Mouse (Mus musculus): ENCODE measurements around the gene Pdpn. TPM values are rescaled to one million over a fixed set of nuclear protein-coding genes. Genes with fewer than 3 reads are reported as not detected.
"Not testable (repeated sequence)": the region's sequence is repeated elsewhere in the genome, so short reads cannot be mapped to it uniquely, and the experiment has no call there.

Gene Pdpn
- 20.0 and 25.8 TPM in 2 replicates for polyA plus RNA-seq (2016; fragmentation: Nextera tagmentation; extraction: Ambion mirVana)

DNA sequence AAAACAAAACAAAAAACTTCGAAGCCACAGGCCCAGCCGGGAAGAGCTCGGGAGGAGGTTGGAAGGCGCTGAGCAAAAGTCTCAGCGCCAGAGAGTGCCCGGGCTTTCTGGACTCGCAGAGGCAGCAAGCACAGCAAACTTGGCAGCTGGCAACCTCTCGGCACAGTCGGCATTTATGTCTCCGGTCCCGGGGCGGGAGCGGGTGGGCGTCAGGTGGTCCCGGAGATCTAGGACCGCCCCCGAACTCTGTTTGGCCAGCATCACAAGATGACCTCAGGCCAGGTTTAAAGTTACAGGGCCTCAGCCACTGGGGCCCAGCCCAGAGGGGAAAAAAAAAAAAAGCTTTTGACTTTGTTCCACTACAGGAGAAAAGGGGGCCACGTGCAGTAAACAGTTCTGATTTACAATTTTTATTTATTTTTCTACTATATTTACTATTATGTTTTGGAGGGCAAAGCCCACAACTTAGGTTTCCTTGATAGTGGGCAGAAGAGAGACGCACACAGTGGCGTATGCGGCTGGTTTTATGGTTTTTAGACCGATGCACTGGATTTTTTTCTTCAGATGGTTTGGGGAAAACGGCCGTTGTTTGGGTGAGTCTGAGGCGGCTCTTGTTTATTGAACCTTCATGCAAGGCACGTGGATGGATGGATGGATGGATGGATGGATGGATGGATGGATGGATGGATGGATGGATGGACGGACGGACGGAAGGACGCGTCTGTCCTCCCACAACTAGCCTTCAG, at the start of gene Pdpn:
Gene Pdpn, minus strand, starts transcription at position 240 of the 746 bp plus-strand sequence.
- WGBS: under 1% methylated on average over 31 of the region's 31 CpGs
- Histone ChIP-seq H3K27me3 (ENCODE audit: low read depth, poor library complexity, severe bottlenecking) (peaks cover 26% of the 10 kb centered on the region), H3K9me3 (replicated peaks) (no peaks in the 10 kb centered on the region)

GRCm38 (mm10) chr4:143348678-143349077, 49.3 kb upstream of the Pdpn start:
- no peaks in the 10 kb centered on the region for H3K36me3 ChIP-seq
- H3K27me3 ChIP-seq (ENCODE audit: low read depth, poor library complexity, severe bottlenecking): peaks cover 65% of the 10 kb centered on the region
- no peak for DNase-seq (ENCODE audit: low spot score)
- no peak overlapping the region for H3K27ac ChIP-seq
- 22% methylated on average over 5 of the region's 5 CpGs for WGBS
- H3K4me3 ChIP-seq: no peak overlapping the region
- H3K9me3 ChIP-seq (replicated peaks): no peaks in the 10 kb centered on the region
- peaks cover 17% of the 10 kb centered on the region for H3K4me1 ChIP-seq

More for the DNA sequence above, at the start of gene Pdpn:
- H3K4me1 ChIP-seq: peaks cover 46% of the 10 kb centered on the region
- H3K4me3 ChIP-seq: peak within 1 kb of the TSS; percentile 62
- H3K27ac ChIP-seq: peak within 1 kb of the TSS; percentile 90
- H3K36me3 ChIP-seq: no peaks in the 10 kb centered on the region
- peak; percentile 86 for DNase-seq (ENCODE audit: low spot score)

GRCm38 (mm10) chr4:143345491-143345890, 46.1 kb upstream of the Pdpn start:
- H3K4me3 ChIP-seq; H3K27ac ChIP-seq; H3K36me3 ChIP-seq; DNase-seq (ENCODE audit: low spot score); H3K9me3 ChIP-seq (replicated peaks): not testable (repeated sequence)
- WGBS: 91% methylated on average over 5 of the region's 5 CpGs
- peaks cover 15% of the 10 kb centered on the region for H3K4me1 ChIP-seq
- peaks cover 37% of the 10 kb centered on the region for H3K27me3 ChIP-seq (ENCODE audit: low read depth, poor library complexity, severe bottlenecking)

DNA sequence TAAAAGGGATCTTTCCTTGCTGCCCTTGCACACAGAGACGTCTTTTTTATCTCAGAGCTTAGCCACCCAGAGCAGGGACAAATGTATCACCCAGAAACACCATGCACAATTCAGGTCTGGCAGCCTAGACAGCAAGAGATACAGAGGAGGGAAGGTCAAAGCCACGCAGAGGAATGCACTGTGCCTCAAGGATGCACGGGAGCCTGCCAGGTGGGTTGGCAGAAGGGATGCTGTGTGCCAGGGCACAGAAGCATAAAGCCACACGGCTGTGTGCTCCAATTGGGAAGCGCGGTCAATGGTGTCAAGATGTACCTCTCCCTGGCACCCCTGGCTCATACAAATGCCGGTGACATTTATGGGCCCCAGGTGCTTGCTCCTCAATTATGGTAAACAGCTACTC, 42.1 kb upstream of the Pdpn start:
- H3K36me3 ChIP-seq: no peaks in the 10 kb centered on the region
- 91% methylated on average over 7 of the region's 7 CpGs for WGBS
- no peaks in the 10 kb centered on the region for H3K27me3 ChIP-seq (ENCODE audit: low read depth, poor library complexity, severe bottlenecking)
- no peaks in the 10 kb centered on the region for H3K4me1 ChIP-seq
- no peaks in the 10 kb centered on the region for H3K9me3 ChIP-seq (replicated peaks)
- no peak overlapping the region for H3K4me3 ChIP-seq
- DNase-seq (ENCODE audit: low spot score): no peak
- no peak overlapping the region for H3K27ac ChIP-seq

GRCm38 (mm10) chr4:143339808-143340207, 40.4 kb upstream of the Pdpn start:
- Histone ChIP-seq H3K27me3 (ENCODE audit: low read depth, poor library complexity, severe bottlenecking) (no peaks in the 10 kb centered on the region), H3K4me3 (no peak overlapping the region)
- 86% methylated on average over 13 of the region's 13 CpGs for WGBS

GRCm38 (mm10) chr4:143336096-143336495, 36.7 kb upstream of the Pdpn start:
- H3K4me1 ChIP-seq: no peaks in the 10 kb centered on the region
- no peaks in the 10 kb centered on the region for H3K27me3 ChIP-seq (ENCODE audit: low read depth, poor library complexity, severe bottlenecking)
- no peak overlapping the region for H3K27ac ChIP-seq
- H3K4me3 ChIP-seq: no peak overlapping the region
- WGBS: 58% methylated on average over 2 of the region's 2 CpGs
- no peak for DNase-seq (ENCODE audit: low spot score)
- no peaks in the 10 kb centered on the region for H3K36me3 ChIP-seq
- no peaks in the 10 kb centered on the region for H3K9me3 ChIP-seq (replicated peaks)

More at GRCm38 (mm10) chr4:143339808-143340207, 40.4 kb upstream of the Pdpn start:
- Histone ChIP-seq H3K27ac (no peak overlapping the region), H3K9me3 (replicated peaks) (no peaks in the 10 kb centered on the region), H3K4me1 (no peaks in the 10 kb centered on the region), H3K36me3 (no peaks in the 10 kb centered on the region)
- DNase-seq (ENCODE audit: low spot score): no peak

- 90% methylated on average over 17 of the region's 17 CpGs for WGBS
- Histone ChIP-seq H3K27ac (no peak overlapping the region), H3K27me3 (ENCODE audit: low read depth, poor library complexity, severe bottlenecking) (no peaks in the 10 kb centered on the region), H3K36me3 (no peaks in the 10 kb centered on the region), H3K4me3 (no peak overlapping the region), H3K9me3 (replicated peaks) (no peaks in the 10 kb centered on the region), H3K4me1 (peaks cover 9% of the 10 kb centered on the region)
- no peak for DNase-seq (ENCODE audit: low spot score)
These were observed 35.6 kb upstream of the Pdpn start for GRCm38 (mm10) chr4:143334995-143335394.

DNA sequence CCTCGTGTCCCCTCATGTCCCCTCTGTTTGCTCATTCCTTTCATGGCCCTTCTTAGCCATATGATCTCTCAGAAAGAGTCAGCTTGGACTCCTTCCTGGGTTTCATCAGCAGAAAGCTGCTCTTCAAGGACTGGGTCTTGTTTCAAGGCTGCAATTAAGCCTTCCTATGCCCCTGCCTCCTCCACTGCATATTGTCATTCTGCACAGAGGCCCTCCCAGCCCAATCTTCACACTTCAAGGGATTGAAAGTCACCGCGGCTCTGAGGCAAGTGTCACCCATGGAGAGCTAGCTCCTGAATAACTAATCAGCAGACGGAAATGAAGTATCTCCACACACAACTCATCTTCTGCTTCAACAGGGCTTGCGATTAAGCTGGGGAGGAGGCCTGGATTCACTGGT, 34.8 kb upstream of the Pdpn start:
- no peaks in the 10 kb centered on the region for H3K36me3 ChIP-seq
- H3K27me3 ChIP-seq (ENCODE audit: low read depth, poor library complexity, severe bottlenecking): no peaks in the 10 kb centered on the region
- no peak overlapping the region for H3K4me3 ChIP-seq
- H3K27ac ChIP-seq: no peak overlapping the region
- no peaks in the 10 kb centered on the region for H3K9me3 ChIP-seq (replicated peaks)
- peaks cover 15% of the 10 kb centered on the region for H3K4me1 ChIP-seq
- WGBS: 43% methylated on average over 5 of the region's 5 CpGs
- DNase-seq (ENCODE audit: low spot score): no peak

- Histone ChIP-seq H3K9me3 (replicated peaks) (no peaks in the 10 kb centered on the region), H3K4me1 (peaks cover 15% of the 10 kb centered on the region), H3K27ac (no peak overlapping the region), H3K27me3 (ENCODE audit: low read depth, poor library complexity, severe bottlenecking) (no peaks in the 10 kb centered on the region), H3K36me3 (no peaks in the 10 kb centered on the region), H3K4me3 (no peak overlapping the region)
- DNase-seq (ENCODE audit: low spot score): no peak
- WGBS: 67% methylated on average over 1 of the region's 1 CpGs
These were observed 32.4 kb upstream of the Pdpn start for GRCm38 (mm10) chr4:143331787-143332186.

- peak overlapping the region; percentile 80 for H3K27ac ChIP-seq
- H3K4me1 ChIP-seq: peaks cover 15% of the 10 kb centered on the region
- H3K9me3 ChIP-seq (replicated peaks): no peaks in the 10 kb centered on the region
- H3K4me3 ChIP-seq: peak overlapping the region; percentile 28; the same call in 1 of the 2 replicates
- 17% methylated on average over 9 of the region's 9 CpGs for WGBS
- H3K36me3 ChIP-seq: no peaks in the 10 kb centered on the region
- DNase-seq (ENCODE audit: low spot score): peak; percentile 61
- no peaks in the 10 kb centered on the region for H3K27me3 ChIP-seq (ENCODE audit: low read depth, poor library complexity, severe bottlenecking)
These were observed 31.2 kb upstream of the Pdpn start for GRCm38 (mm10) chr4:143330566-143330965.

DNA sequence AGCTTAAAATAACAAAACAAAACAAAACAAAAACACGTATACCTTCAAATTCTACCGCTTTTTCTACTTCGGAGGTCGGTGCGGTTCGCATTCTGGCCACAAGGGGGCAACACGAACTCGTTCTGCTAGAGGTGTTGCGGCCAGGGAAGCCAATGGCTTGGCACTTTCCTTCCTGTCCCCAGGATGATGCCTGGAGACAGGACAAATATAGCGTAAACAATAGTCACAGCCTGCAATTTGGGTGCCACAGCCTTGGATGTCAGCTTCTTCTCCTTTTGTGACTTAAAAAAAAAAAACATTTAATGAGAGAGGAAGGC, 26.2 kb upstream of the Pdpn start:
- Histone ChIP-seq H3K36me3 (no peaks in the 10 kb centered on the region), H3K27ac (0 out of 2 replicates have a peak overlapping the region, but pooled peaks have one; percentile 6), H3K4me1 (peaks cover 22% of the 10 kb centered on the region), H3K9me3 (replicated peaks) (no peaks in the 10 kb centered on the region), H3K27me3 (ENCODE audit: low read depth, poor library complexity, severe bottlenecking) (0 out of 2 replicates have a peak, but pooled peaks cover 3% of the 10 kb centered on the region), H3K4me3 (peak overlapping the region; percentile 41)
- WGBS: 2% methylated on average over 10 of the region's 10 CpGs
- peak; percentile 87 for DNase-seq (ENCODE audit: low spot score)

- Histone ChIP-seq H3K9me3 (replicated peaks) (no peaks in the 10 kb centered on the region), H3K4me1 (peaks cover 16% of the 10 kb centered on the region), H3K27ac (peak overlapping the region; percentile 46; the same call in 1 of the 2 replicates), H3K27me3 (ENCODE audit: low read depth, poor library complexity, severe bottlenecking) (0 out of 2 replicates have a peak, but pooled peaks cover 3% of the 10 kb centered on the region), H3K4me3 (peak overlapping the region; percentile 41), H3K36me3 (no peaks in the 10 kb centered on the region)
- no peak for DNase-seq (ENCODE audit: low spot score)
- WGBS: 36% methylated on average over 15 of the region's 15 CpGs
These were observed 25.7 kb upstream of the Pdpn start for GRCm38 (mm10) chr4:143324925-143325624.
